Mouse (Mus musculus): ENCODE data around the gene Ephb4.

- TF ChIP-seq TAL1 (IDR thresholded peaks at IDR 0.05; ENCODE audit: low read length), result no peak
- no peak for TF ChIP-seq GATA1 (IDR thresholded peaks at IDR 0.05; ENCODE audit: low read length)
Observed at GRCm38 (mm10) chr5:137425648-137426047, 75.7 kb downstream of the Ephb4 start.
